Comparison of ENCODE assay signal across 8 mouse cellular contexts in the genomic region with DNA sequence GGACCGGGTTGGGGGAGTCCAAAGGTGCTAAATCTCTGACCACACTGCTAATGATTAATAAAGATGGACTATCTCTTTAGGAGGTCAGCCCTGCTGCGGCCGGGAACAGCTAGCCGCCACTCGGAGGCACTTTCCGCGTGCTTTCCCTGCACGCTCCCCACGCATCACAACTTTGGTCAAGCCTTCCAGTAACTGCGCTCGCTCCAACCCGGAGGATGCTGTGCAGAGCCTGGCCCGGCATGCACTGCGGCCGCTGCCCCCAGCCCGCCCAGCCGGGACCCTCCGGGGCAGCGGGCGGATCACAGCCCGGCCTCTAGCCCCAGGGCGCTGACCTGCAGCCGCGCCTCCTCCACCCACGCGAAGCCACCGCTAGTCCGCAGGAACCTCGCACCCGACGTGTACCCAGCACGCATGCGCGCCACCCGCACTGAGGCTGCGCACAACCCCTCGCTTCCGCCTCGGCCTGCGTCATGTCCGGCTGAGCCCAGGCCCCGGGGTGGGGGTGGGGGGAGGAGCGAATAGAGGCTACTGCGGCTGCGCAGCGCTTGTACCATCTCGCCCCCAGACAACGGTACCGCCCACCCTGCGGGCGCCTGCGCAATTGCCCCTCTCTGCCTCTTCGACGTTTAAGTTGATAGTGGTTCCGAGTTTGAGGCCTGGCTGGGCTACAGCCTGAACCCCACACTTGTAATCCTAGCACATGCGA. TPM values are rescaled to one million over a fixed set of nuclear protein-coding genes. Genes with fewer than 3 reads are reported as not detected.
DNase-seq lines count a peak whose midpoint lies in the region; ATAC-seq and TF ChIP-seq lines count a peak whose summit lies in the region.

No protein-coding gene starts in this region.

- 2% methylated on average over 34 of the region's 56 CpGs for WGBS in embryonic facial prominence, embryonic 14.5 days
- 1% methylated on average over 50 of the region's 56 CpGs for WGBS in limb, embryonic 14.5 days
- WGBS in midbrain, postnatal 0 days, result under 1% methylated on average over 48 of the region's 56 CpGs

- H3K4me2 ChIP-seq in embryonic facial prominence, embryonic 14.5 days (ENCODE audit: low read depth, low read length), result peak overlapping the region; percentile 67
- peak overlapping the region; percentile 72 for H3K4me2 ChIP-seq in limb, embryonic 14.5 days (replicated peaks; ENCODE audit: low read depth, low read length, severe bottlenecking)
- H3K4me2 ChIP-seq in midbrain, postnatal 0 days (ENCODE audit: low read depth, low read length, poor library complexity, severe bottlenecking), result peak overlapping the region; percentile 55

- no peaks in the 10 kb centered on the region for H3K9me3 ChIP-seq in embryonic facial prominence, embryonic 14.5 days (ENCODE audit: control insufficient read depth, low read length)
- H3K9me3 ChIP-seq in limb, embryonic 14.5 days (ENCODE audit: control insufficient read depth, low read length), result no peaks in the 10 kb centered on the region
- H3K9me3 ChIP-seq in midbrain, postnatal 0 days (ENCODE audit: low read length), result no peaks in the 10 kb centered on the region

- peaks cover 17% of the 10 kb centered on the region for H3K36me3 ChIP-seq in embryonic facial prominence, embryonic 14.5 days (ENCODE audit: control insufficient read depth, insufficient read depth, low read length)
- peaks cover 25% of the 10 kb centered on the region for H3K36me3 ChIP-seq in limb, embryonic 14.5 days (ENCODE audit: control insufficient read depth, insufficient read depth, low read length)
- peaks cover 13% of the 10 kb centered on the region for H3K36me3 ChIP-seq in midbrain, postnatal 0 days (ENCODE audit: insufficient read depth, low read length)

- peak overlapping the region; percentile 88 for H3K9ac ChIP-seq in embryonic facial prominence, embryonic 14.5 days (ENCODE audit: low read depth, low read length)
- peak overlapping the region; percentile 85 for H3K9ac ChIP-seq in limb, embryonic 14.5 days (ENCODE audit: low read depth, low read length, severe bottlenecking)
- peak overlapping the region; percentile 58 for H3K9ac ChIP-seq in midbrain, postnatal 0 days (replicated peaks; ENCODE audit: low read length, poor library complexity, severe bottlenecking)

- DNase-seq in 3T3-L1 (ENCODE audit: low read depth, low spot score), result peak; percentile 98
- peak; percentile 98 to 99 for DNase-seq in adrenal gland, postnatal 4 days (ENCODE audit: low spot score in 2 of 2)
- peak; percentile 98 for DNase-seq in embryonic facial prominence, embryonic 14.5 days (ENCODE audit: low spot score)
- DNase-seq in heart, adult 8-10 months (ENCODE audit: low spot score), result peak; percentile 98
- DNase-seq in kidney, adult 9 months, result peak; percentile 97
- DNase-seq in limb, embryonic 14.5 days (ENCODE audit: low spot score), result peak; percentile 99
- DNase-seq in midbrain, postnatal 0 days (ENCODE audit: low spot score), result peak; percentile 99
- peak; percentile 95 to 97 for DNase-seq in spleen, postnatal 14 days (ENCODE audit: low spot score in 2 of 2)

- peak; percentile 51 for TF ChIP-seq CTCF in midbrain, postnatal 0 days (IDR thresholded peaks at IDR 0.05)

- H3K4me3 ChIP-seq in embryonic facial prominence, embryonic 14.5 days (ENCODE audit: low read depth, low read length), result peak overlapping the region; percentile 94
- peak overlapping the region; percentile 95 for H3K4me3 ChIP-seq in limb, embryonic 14.5 days (replicated peaks; ENCODE audit: low read length)
- H3K4me3 ChIP-seq in midbrain, postnatal 0 days (ENCODE audit: low read depth, low read length), result peak overlapping the region; percentile 55

- TF ChIP-seq POLR2A in limb, embryonic 14.5 days (IDR thresholded peaks at IDR 0.05; ENCODE audit: borderline replicate concordance, extremely low read depth, insufficient read depth, insufficient read length), result peak; percentile 85; the same call in 1 of the 2 replicates

- peak; percentile 93 for ATAC-seq in embryonic facial prominence, embryonic 14.5 days (ENCODE audit: low read depth)
- ATAC-seq in limb, embryonic 14.5 days (ENCODE audit: low FRiP score, low read depth), result peak; percentile 91
- ATAC-seq in midbrain, postnatal 0 days (ENCODE audit: low FRiP score), result peak; percentile 89

- peaks cover 5% of the 10 kb centered on the region; the same call in 1 of the 2 replicates for H3K4me1 ChIP-seq in embryonic facial prominence, embryonic 14.5 days (ENCODE audit: control insufficient read depth, insufficient read depth, low read length)
- peaks cover 11% of the 10 kb centered on the region for H3K4me1 ChIP-seq in limb, embryonic 14.5 days (ENCODE audit: control insufficient read depth, insufficient read depth, low read length)
- peaks cover 6% of the 10 kb centered on the region; the same call in 1 of the 2 replicates for H3K4me1 ChIP-seq in midbrain, postnatal 0 days (ENCODE audit: insufficient read depth, low read length)

- H3K27ac ChIP-seq in embryonic facial prominence, embryonic 14.5 days (replicated peaks; ENCODE audit: low read depth, low read length), result peak overlapping the region; percentile 81
- peak overlapping the region; percentile 74 for H3K27ac ChIP-seq in limb, embryonic 14.5 days (replicated peaks; ENCODE audit: low read depth, low read length)
- peak overlapping the region; percentile 73 for H3K27ac ChIP-seq in midbrain, postnatal 0 days (ENCODE audit: low read depth, low read length)

- H3K27me3 ChIP-seq in embryonic facial prominence, embryonic 14.5 days (replicated peaks; ENCODE audit: control insufficient read depth, insufficient read depth, low read length), result no peaks in the 10 kb centered on the region
- H3K27me3 ChIP-seq in limb, embryonic 14.5 days (ENCODE audit: control insufficient read depth, insufficient read depth, low read length), result no peaks in the 10 kb centered on the region
- H3K27me3 ChIP-seq in midbrain, postnatal 0 days (ENCODE audit: insufficient read depth, low read length), result no peaks in the 10 kb centered on the region

RNA-seq across cellular contexts. Expression of a gene that starts 4.6 kb away (rescaled TPM):
- 100 to 1,000 TPM; 252 to 253 TPM for total RNA-seq in adrenal gland, postnatal 4 days (2021)
- polyA plus RNA-seq in embryonic facial prominence, embryonic 14.5 days (2014; fragmentation: Nextera tagmentation; extraction: Ambion mirVana), result 387 and 401 TPM in 2 replicates
- total RNA-seq in heart, adult 8-10 months (2022), result 100 to 1,000 TPM; 275 to 312 (median 290) TPM
- polyA plus RNA-seq in limb, embryonic 14.5 days (2012; rRNA removed), result 223 and 296 TPM in 2 replicates
- polyA plus RNA-seq in limb, embryonic 14.5 days (2014; fragmentation: Nextera tagmentation; extraction: Ambion mirVana), result 415 and 416 TPM in 2 replicates
- total RNA-seq in midbrain, postnatal 0 days (2014; rRNA removed), result 167 and 180 TPM in 2 replicates
- polyA plus RNA-seq in midbrain, postnatal 0 days (2015; fragmentation: Nextera tagmentation; extraction: Ambion mirVana), result 427 and 453 TPM in 2 replicates

RNA-seq across cellular contexts. Expression of a gene that starts 4.8 kb away (rescaled TPM):
- total RNA-seq in adrenal gland, postnatal 4 days (2021), result under 1 TPM in 1 of 2 experiments, not detected in 1; 0.17 TPM
- 0.11 and 0.80 TPM in 2 replicates for polyA plus RNA-seq in embryonic facial prominence, embryonic 14.5 days (2014; fragmentation: Nextera tagmentation; extraction: Ambion mirVana)
- total RNA-seq in heart, adult 8-10 months (2022), result under 1 TPM; 0.12 to 0.29 (median 0.22) TPM
- 0.79 and 0.80 TPM in 2 replicates for polyA plus RNA-seq in limb, embryonic 14.5 days (2012; rRNA removed)
- 0.08 and 0.19 TPM in 2 replicates for polyA plus RNA-seq in limb, embryonic 14.5 days (2014; fragmentation: Nextera tagmentation; extraction: Ambion mirVana)
- not detected in 2 replicates for total RNA-seq in midbrain, postnatal 0 days (2014; rRNA removed)
- polyA plus RNA-seq in midbrain, postnatal 0 days (2015; fragmentation: Nextera tagmentation; extraction: Ambion mirVana), result 0.25 and 0.29 TPM in 2 replicates

RNA-seq across cellular contexts. Expression of a gene that starts 55.9 kb away (rescaled TPM):
- 10 to 100 TPM; 26.9 to 39.3 TPM for total RNA-seq in adrenal gland, postnatal 4 days (2021)
- polyA plus RNA-seq in embryonic facial prominence, embryonic 14.5 days (2014; fragmentation: Nextera tagmentation; extraction: Ambion mirVana), result 25.5 and 26.7 TPM in 2 replicates
- total RNA-seq in heart, adult 8-10 months (2022), result 10 to 100 TPM in 2 of 4 experiments, 1 to 10 TPM in 2; 8.5 to 23.4 (median 11.4) TPM
- 20.2 and 22.3 TPM in 2 replicates for polyA plus RNA-seq in limb, embryonic 14.5 days (2012; rRNA removed)
- polyA plus RNA-seq in limb, embryonic 14.5 days (2014; fragmentation: Nextera tagmentation; extraction: Ambion mirVana), result 23.9 and 27.2 TPM in 2 replicates
- total RNA-seq in midbrain, postnatal 0 days (2014; rRNA removed), result 33.0 and 33.9 TPM in 2 replicates
- polyA plus RNA-seq in midbrain, postnatal 0 days (2015; fragmentation: Nextera tagmentation; extraction: Ambion mirVana), result 20.3 and 21.0 TPM in 2 replicates

Comparison
In these comparisons a context has a peak if more than half of its experiments do, and no peak if none do; other contexts are left out.
1. Peak in every context shown above with its lines: DNase-seq, ATAC-seq, H3K4me3 ChIP-seq and H3K27ac ChIP-seq.